Mouse (Mus musculus) G1E (cell line): Measurements from ENCODE around the gene Pld1.

ENCODE experiments used
- CTCF ChIP-seq: IDR thresholded peaks from 2 replicates; pipeline ENCODE4 v1.5.1; 2012; ENCODE audit warnings: low read depth, low read length, inconsistent platforms, mixed read lengths
- GATA2 ChIP-seq: IDR thresholded peaks from 2 replicates; pipeline ENCODE4 v1.6.1; 2012; ENCODE audit warnings: low read depth, low read length, inconsistent platforms, borderline replicate concordance
- POLR2AphosphoS5 ChIP-seq: IDR thresholded peaks from 2 replicates; pipeline ENCODE4 v1.6.1; 2012; ENCODE audit warnings: low read depth, low read length, inconsistent platforms; ENCODE audit not compliant: insufficient replicate concordance

- TF ChIP-seq CTCF (no peak), GATA2 (no peak), POLR2AphosphoS5 (no peak)
These were observed 88.4 kb downstream of the Pld1 start for GRCm38 (mm10) chr3:28026876-28027275.
